Mouse (Mus musculus): ENCODE measurements around the gene Dnajc5.

The Dnajc5 gene

DNA sequence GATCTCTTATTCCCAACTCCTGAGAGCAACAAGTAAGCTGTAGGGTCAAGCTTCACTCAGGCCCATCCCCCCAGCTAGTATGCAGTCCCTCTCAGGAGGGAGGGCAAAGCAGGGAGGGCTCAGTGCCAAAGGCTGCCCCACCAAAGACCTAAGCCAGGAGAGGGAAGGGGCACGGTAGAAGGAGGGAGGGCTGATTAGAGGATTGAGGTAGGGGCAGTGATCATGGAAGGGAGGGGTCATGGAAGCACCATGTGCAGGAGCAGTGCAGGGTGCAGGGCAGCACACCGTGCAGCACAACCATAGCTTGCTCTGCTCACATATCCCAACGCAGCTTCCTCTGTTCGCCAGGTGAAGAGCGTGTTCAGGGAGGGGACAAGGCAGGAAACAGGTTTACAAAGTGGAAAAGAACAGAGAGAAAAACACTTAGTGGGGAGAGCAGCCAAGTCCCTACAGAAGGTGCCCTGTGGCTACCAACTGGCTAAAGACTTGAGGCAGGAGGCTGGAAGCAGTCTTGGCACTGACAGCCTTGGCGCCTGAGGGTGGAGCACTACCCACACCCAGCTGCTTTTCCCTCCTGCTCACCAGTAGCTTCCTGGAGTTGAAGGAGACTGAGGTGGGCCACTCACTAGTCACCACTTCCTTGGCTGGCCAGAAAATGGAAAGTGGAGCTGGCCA, 50.8 kb downstream of the Dnajc5 start:
- in situ Hi-C loops (cut with MboI, MseI) = loop anchor here (10.0 kb wide), 1 partner anchor 156 kb away; no protein-coding TSS in a partner anchor

DNA sequence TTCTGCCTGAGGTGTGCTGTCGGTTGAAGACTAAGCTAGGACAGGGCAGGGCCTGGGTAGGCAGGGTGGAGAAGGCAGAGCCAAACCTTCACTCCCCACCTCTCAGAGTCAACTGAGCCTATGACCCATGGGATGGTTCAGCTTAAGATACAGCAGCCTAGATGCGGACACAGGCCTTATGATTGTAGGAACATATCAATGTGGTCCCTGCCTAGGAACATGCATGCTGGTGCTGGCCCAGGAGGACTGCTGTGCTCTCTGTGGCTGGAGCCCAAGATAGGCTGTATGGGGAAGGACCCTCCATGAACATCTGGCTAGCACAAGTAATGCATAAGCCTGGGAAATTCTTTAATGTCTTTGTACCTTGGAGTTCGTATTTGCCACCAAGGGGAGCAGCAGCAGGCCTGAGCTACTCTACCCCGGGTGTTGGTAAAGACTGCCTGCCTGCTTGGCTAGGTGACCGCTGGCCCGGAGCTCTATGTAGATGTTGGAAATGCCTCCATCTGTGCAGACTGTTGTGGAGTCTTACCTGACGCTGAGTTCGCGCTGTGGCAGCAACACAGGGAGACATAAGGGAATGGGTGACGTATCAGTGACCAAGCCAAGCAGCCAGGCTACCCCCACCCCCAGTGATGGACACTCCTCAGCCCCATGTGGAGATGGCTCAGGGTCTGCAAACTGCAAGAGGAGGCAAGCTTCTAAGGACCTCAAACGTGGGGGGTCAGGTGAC, 51.8 kb downstream of the Dnajc5 start:
- in situ Hi-C loops (cut with MboI, MseI) = loop anchor here (10.0 kb wide), 1 partner anchor 157 kb away; no protein-coding TSS in a partner anchor

DNA sequence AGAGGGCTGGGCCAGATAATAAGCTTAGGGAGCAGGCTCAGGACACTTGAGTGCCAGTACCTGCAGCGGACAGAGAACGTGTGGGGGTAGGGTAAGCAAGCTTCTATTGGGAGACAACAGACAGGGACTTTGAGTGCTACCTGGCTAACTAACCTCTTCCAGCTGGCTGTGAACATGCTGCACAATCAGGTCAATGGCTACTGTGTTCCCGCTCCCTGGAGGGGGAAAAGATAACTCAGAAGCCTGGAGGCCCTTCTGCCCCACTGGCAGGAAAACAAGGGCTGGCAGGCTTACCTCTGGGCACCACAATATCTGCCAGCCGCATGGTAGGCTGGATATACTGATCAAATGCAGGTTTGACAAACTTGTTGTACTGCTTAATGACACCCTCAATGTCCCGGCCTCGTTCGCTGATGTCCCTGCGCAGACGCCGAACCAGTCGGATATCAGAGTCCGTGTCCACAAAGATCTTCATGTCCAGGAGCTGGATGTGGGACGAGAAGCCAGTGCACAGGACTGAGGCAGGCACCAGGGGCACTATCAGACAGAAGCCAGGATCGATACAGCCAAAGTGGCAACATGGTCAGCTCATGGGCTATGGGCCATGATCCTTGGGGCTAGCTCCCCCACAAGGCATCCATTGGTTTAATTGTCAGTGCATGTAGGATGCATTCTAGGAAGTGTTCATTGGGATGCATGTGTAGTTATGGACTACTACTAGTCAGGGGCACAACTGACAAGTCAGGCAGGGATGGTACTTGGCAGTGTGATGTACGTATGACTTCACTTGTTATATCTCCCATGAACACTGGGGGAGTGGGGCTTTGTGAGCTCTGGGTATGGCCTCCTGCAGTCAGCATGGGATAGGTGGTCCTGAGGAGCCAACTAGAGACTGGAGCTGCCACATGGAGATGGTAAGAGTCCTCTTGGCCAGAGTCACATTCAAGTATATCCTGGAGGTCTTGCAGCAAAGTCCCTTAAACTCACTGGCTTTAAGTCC, 52.9 kb downstream of the Dnajc5 start:
- in situ Hi-C loops (cut with MboI, MseI) = loop anchor here (10.0 kb wide), 1 partner anchor 158 kb away; no protein-coding TSS in a partner anchor

DNA sequence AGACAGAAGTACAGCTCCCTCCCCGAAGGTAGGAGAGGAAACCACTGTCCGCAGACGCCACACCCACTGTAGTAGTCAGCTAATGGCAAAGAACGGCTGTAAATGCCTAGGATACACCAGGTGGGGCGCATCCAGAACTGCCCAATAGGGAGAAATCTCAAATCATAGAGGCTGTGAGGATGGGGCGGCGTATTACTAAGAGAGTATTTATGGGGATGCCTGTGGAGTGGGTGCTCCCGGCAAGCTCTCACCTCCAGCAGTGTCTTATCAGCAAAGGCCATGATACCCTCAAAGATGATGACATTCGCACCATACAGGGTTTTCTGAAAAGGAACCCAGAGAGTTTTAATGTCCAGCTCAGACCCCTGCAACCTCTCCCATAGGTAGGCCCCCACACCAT, 53.7 kb downstream of the Dnajc5 start:
- in situ Hi-C loops (cut with MboI, MseI) = loop anchor here (10.0 kb wide), 1 partner anchor 159 kb away; no protein-coding TSS in a partner anchor

DNA sequence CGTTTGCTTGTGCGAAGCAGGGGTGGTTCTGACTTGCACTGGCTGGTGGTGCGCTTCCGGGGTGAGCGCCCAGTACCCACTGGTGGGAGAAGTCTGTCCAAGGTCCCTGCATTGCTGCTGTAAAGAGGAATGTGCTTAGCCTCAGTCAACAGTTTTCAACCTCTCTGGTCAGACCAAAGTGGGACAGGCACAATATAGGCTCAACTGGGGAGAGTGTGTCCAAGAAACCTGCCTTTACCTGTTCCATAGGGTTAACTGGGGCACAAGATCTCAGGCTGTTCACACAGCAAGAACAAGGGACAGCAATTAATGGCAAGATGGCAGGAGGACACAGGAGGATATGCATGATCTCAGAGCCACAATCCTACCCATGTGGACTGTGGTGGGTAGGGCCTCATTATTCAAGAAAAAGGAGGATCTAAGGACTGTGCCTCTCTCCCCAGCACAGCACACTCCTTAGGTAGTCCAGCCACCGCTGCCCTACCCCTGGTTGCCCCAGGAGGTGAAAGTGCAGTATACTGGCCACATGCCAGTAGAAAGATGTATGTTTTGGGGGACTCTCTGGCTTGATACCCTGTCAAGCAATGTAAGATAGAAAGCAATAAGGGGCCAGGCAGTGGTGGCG, 54.7 kb downstream of the Dnajc5 start:
- in situ Hi-C loops (cut with MboI, MseI) = loop anchor here (10.0 kb wide), 1 partner anchor 160 kb away; no protein-coding TSS in a partner anchor

DNA sequence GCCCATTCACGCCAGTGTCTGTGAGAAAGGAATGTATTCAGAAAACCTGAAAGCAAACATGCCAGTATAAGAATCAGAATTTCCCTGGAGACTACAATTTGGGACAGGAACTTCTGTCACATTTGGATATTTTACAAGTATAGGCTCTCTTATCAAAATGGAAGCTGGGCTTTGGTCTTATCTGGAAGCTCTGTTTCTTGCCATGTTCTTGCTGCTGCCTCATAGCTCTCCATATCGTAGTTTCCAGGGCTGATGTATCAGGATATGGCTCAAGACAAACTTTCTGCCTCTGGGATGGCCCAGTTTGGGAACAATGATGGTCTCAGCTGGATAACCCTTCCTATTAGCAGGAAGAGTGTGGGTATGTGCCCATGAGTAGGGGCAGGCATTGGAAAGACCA, 56.3 kb downstream of the Dnajc5 start:
- in situ Hi-C loops (cut with MboI, MseI) = loop anchor here (10.0 kb wide), 1 partner anchor 162 kb away; no protein-coding TSS in a partner anchor

DNA sequence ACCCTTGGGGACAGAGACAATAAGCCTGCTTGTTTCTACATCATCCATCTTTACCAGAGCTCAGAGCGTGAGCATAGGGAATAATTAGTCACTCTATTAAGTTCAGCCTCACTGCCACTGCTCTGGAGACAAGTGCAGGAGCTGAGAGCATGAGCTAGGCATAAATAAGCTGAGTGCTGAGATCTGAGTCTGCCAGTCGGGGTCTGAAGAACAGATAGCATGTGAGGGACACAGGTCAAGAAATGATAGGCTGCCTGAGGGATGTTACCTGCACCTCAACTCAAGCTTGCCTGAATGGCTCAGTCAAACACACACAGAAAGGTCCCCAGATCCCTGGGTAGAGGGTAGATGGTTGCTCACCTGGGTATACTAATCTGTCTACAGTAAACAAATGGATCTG, 56.8 kb downstream of the Dnajc5 start:
- in situ Hi-C loops (cut with MboI, MseI) = loop anchor here (10.0 kb wide), 1 partner anchor 162 kb away; no protein-coding TSS in a partner anchor

DNA sequence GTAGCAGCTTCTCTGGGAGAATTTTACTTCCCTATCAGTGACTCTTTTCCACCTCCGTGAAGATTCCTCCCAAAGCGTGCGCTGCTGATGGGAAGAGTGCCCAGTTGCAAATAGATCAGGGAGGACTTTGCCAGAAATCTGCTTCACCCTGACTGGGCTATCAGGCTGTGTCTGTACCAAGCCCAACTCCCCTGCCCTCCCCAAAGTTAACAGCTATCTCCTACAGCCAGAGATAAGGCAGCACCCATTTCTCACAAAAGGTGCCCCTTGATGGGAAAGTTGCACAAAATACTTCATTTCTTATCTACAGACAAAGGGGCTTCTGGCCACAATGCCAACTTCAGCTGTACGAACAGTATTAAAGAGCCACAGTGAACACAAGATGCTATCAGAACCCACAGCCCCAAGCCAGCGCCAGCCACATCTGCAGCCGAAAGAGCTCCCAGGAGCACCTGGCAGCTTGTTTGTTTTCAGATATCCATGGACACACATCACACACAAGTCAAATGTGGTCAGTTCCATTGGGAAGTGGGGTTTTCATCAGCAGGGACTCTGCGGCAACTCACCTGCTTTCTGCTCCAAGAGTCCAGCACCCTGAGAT, 57.8 kb downstream of the Dnajc5 start:
- in situ Hi-C loops (cut with MboI, MseI) = loop anchor here (10.0 kb wide), 1 partner anchor 163 kb away; no protein-coding TSS in a partner anchor

DNA sequence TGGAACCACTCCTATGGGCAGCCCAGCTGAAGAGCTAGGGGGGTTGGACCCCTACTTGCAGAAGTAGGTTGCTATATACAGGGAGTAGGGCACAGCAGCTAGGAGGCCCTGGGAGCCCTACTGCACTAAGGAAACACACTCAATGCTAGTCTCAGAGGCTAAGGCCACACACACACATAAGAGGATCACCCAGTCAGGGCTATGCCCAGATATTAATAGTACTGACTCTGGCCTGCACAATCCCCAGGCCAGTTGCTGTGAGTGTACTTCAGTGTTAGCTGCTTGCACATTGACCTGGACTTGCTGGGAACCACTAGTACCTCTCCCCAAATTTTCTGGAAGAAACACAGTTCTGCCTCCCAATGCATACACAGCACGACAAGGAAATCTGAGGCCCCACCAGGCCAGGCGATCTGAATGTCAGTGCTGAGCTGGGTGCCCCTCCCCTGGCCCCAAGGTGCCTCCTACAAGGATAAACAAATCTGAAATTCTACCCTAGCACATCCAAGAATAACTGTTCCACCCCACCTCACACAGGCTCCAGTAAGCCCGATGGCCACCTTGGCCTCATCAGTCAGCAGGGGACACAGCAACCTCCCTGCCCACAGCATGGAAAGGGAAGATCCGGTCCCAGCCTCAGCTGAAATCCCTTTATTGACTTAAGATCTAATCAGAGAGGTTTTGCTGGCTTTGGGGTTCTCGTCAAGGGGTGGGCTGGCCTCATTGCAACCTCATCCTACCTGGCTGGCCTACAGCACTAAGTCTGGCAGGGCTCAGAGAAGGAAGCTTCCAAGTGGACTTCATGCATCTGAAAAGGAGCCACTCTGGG, 58.7 kb downstream of the Dnajc5 start:
- in situ Hi-C loops (cut with MboI, MseI) = loop anchor here (10.0 kb wide), 1 partner anchor 164 kb away; no protein-coding TSS in a partner anchor

DNA sequence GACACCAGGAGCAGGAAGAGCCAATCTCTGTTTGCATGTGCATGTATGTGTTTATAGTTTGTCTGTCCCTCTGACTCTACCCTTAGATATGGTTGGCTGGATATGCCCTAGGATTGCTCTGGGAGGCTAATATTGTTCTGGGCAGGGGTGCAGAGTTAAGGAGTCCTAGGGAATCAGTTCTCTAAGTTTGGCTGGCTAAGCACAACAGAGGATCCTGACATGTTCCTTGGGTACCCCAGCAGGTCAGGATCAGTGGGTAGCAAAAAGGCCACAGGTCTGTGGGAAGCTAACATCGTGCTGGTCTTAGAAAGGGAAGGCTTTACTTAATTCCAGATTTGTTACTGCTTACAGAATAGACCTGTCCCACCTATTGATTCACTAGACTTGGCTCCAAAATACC, 59.4 kb downstream of the Dnajc5 start:
- in situ Hi-C loops (cut with MboI, MseI) = loop anchor here (5.0 to 10.0 kb wide), 2 partner anchors 98 to 165 kb away; no protein-coding TSS in a partner anchor

DNA sequence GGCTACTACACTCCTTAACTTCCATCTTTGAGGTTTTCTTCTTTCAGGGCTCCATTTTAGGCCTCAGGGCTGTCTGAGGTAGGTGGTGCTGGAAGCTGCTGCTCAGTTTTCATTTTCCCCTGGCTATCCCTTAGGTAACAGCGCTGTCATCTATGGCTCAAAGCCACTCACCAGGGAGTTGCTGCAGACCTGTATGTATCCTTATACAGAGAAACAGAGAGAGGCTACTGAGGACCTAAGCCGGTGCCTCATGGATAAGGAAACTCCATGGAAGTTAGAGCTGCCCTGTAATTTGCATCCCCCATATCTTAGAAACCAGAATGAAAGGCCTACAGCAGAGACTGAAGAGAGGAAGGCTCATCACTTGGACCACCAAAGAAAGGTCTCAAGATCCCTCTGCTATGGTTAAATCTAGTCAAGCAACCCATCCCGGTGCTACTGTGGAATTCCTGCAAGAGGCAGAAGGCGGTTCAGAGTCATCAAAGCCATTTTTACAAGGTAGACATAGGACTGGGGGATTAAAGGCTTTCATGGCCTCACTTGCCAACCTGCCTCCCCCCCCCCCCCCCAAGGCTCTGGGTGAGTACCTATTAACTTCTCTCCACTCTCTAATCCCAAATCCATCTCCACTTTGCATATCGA, 60.0 kb downstream of the Dnajc5 start:
- in situ Hi-C loops (cut with MboI, MseI) = loop anchor here (5.0 kb wide), 1 partner anchor 97 kb away; no protein-coding TSS in a partner anchor

DNA sequence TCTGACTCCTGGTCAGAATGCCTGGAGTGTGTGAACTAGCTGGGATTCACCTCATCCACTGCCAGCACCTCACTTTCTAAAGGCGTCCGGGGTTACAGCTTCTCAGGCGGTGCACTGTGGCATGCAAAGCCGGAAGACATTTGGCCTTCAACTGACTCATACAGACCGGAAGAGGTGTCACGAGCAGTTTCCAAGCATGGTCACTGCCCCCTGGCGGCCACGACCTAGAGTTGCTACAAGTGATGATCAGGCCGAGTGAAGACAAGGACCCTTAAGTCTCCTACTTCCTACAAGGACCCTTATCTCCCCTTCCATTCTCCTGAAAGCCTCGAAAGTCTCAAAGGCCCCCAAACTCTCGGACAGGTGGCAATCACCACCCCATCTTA, 60.7 kb downstream of the Dnajc5 start:
- in situ Hi-C loops (cut with MboI, MseI) = loop anchor here (5.0 kb wide), 1 partner anchor 96 kb away; no protein-coding TSS in a partner anchor

DNA sequence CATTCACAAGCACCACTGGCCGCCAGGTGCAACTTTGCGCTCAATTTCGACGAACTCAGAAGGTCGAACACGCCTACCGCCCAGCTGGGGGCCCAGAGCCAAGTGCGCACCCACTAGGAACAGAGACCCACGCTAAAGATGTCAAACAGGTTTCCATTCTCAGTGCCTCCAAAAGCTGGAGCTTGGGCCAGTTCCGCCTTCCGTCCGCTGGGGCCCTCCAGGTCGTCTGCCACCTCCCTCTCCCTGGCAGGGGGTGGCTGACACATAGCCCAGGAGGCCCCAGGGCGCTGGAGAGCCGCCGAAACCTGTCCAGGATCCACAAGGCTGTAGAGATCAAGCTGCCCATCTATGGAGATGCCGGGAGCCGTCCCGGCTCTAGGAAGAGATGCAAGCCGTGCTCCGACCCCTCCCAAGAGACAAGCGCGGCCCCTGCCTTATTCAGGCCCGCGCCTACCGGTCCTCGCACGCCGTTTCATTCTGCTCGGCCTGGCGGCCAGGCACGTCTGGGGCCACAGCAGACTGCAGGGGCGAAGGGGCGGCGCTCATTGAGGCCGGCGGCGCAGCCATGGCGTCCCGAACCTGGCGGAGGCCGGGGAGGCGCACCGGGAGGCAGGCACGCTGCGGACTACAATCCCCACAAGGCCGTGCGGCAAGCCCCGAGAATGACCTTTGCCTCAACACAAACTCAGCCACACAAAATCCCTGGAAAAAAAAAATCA, 61.3 kb downstream of the Dnajc5 start:
- in situ Hi-C loops (cut with MboI, MseI) = loop anchor here (5.0 kb wide), 1 partner anchor 96 kb away; no protein-coding TSS in a partner anchor

DNA sequence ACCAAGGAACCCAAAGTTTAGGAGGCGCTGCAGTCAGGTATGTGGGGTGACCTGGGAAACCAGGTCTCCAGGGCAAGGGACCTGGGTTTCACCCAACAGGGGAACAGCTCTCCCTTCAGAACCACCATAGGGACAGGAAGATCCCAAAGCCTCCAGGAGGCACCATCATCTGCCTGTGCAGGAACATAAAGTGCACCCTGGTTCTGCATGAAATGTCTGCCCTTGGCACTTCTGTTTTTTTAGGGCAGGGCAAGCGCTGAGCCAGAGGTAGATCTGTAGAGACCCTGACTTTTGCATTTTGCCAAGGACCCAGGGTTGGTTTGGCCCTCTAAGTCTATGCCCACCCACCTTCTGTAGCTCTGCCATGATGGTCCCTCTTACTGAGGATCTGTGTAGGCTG, 62.1 kb downstream of the Dnajc5 start:
- in situ Hi-C loops (cut with MboI, MseI) = loop anchor here (5.0 kb wide), 1 partner anchor 95 kb away; no protein-coding TSS in a partner anchor

DNA sequence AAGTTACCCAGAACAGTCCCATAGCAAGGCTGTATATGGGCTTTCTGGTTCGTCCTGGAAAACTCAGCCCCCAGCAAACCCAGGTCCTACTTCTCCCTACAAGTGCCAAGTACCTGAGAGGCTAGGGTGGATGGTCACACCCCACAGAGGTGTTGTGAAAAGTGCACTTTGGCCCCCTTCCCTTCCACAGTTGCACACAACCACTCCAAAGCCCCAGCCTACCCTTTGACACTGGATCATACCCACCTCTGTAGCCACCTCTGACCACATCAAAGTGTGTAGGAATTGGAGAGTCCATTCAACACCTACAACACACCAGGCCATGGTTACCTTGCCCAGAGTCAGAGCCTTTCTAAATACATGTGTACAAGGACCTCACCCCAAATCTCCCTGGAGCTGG, 62.7 kb downstream of the Dnajc5 start:
- in situ Hi-C loops (cut with MboI, MseI) = loop anchor here (5.0 kb wide), 1 partner anchor 94 kb away; no protein-coding TSS in a partner anchor

DNA sequence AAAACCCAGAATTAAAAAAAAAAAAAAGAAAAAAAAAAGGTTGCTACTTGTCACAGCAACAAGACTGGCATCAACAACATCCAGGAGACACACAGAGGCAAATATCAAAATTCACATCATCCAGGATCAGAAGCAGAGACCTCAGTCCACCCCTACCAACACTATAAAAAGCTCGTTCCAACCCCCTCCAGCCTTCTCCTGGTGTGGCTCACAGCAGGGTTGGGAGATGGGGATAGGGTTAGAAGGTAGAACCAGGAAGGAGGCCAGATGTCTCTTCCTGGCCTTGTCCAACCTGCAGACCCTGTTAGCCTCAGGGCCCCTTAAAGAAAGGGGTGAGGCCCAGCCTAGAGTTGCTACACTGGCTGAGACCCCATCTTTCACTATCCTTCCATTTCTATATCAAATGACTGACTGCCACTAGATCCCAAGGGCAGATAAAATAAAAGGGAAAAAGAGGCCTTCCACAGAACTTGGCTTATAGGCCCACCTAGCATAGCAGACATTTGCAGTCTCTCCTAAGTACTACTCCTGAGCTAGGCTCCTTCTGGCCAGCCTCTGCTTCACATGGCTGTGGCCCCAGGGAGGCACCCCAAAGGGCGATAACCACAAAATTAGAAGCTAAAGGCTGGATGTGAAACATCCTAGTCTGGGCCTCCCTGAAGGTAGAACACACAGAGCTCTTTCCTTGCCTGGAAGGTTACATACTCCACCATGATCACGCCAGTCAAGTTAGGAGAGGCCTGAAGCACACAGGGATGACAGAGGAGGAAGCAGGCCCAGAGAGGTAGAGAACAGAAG, 63.4 kb downstream of the Dnajc5 start:
- in situ Hi-C loops (cut with MboI, MseI) = loop anchor here (5.0 kb wide), 1 partner anchor 94 kb away; no protein-coding TSS in a partner anchor

DNA sequence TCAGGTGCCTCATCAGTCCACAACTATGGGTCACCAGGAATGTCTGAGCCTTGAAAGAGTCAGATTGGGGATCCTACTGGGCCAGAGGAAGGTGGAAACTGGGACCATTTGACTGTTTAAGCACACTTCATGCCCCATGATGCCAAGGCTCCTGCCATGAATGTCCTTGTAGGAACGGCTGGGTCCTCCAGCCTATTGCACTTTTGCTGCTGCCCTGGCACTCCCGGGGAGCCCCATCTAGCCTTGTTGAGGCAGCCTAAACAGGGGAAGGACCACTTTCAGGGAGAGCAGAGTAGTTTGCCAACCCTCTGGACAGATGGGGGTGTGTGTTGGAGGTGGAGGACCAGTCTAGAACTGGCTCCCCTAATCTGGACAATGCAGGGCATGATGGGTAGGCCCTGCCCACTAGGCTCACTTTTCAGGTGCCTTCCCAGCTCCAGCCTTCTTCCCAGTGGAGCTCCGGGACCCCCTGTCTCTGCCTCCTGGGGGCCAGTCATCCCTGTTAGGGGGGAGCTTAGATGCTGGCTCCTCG, 64.2 kb downstream of the Dnajc5 start, which contains the start of gene Uckl1:
Gene Uckl1, minus strand, starts transcription at position 482 of the 532 bp plus-strand sequence.
- in situ Hi-C loops (cut with MboI, MseI) = loop anchor here (5.0 kb wide), 1 partner anchor 93 kb away; no protein-coding TSS in a partner anchor
